Mouse (Mus musculus) kidney, adult 9 months (tissue): ENCODE results near the gene Sytl2.

Experiments
- DNase-seq: peaks from one replicate; pipeline ENCODE4 v3.0.0; 2022

Gene Sytl2

GRCm38 (mm10) chr7:90312151-90312883 is 10.3 kb downstream of the Sytl2 start:
- DNase-seq = peak; percentile 21

GRCm38 (mm10) chr7:90313421-90313820 is 11.4 kb downstream of the Sytl2 start:
- no peak for DNase-seq

- DNase-seq = no peak
Measured at GRCm38 (mm10) chr7:90316823-90317222, 14.8 kb downstream of the Sytl2 start.

GRCm38 (mm10) chr7:90319446-90319845 is 17.4 kb downstream of the Sytl2 start:
- DNase-seq = no peak

- no peak for DNase-seq
Measured at GRCm38 (mm10) chr7:90320124-90320523, 18.1 kb downstream of the Sytl2 start.

- no peak for DNase-seq
Measured at GRCm38 (mm10) chr7:90325166-90325565, 23.1 kb downstream of the Sytl2 start.

GRCm38 (mm10) chr7:90330200-90330599 is 28.1 kb downstream of the Sytl2 start:
- DNase-seq = no peak

- peak; percentile 24 for DNase-seq
Measured at GRCm38 (mm10) chr7:90332483-90333065, 30.5 kb downstream of the Sytl2 start.

- DNase-seq = no peak
Measured at GRCm38 (mm10) chr7:90334362-90334761, 32.3 kb downstream of the Sytl2 start.

GRCm38 (mm10) chr7:90334831-90335230 is 32.8 kb downstream of the Sytl2 start:
- no peak for DNase-seq

GRCm38 (mm10) chr7:90335755-90336194 is 33.7 kb downstream of the Sytl2 start:
- DNase-seq = peak; percentile 45

GRCm38 (mm10) chr7:90341212-90341957 is 39.3 kb downstream of the Sytl2 start:
- DNase-seq = peak; percentile 63

- DNase-seq = no peak
Measured at GRCm38 (mm10) chr7:90344903-90345302, 42.9 kb downstream of the Sytl2 start.

- peak; percentile 41 for DNase-seq
Measured at GRCm38 (mm10) chr7:90347779-90348437, 45.9 kb downstream of the Sytl2 start.

- DNase-seq = no peak
Measured at GRCm38 (mm10) chr7:90349014-90349413, 47.0 kb downstream of the Sytl2 start.

GRCm38 (mm10) chr7:90352183-90352582 is 50.1 kb downstream of the Sytl2 start:
- no peak for DNase-seq

GRCm38 (mm10) chr7:90353488-90354228 is 51.6 kb downstream of the Sytl2 start:
- no peak for DNase-seq

GRCm38 (mm10) chr7:90354229-90354604 is 52.2 kb downstream of the Sytl2 start:
- DNase-seq = no peak

- no peak for DNase-seq
Measured at GRCm38 (mm10) chr7:90355454-90355853, 53.4 kb downstream of the Sytl2 start.

- DNase-seq = no peak
Measured at GRCm38 (mm10) chr7:90355995-90356394, 53.9 kb downstream of the Sytl2 start.

- DNase-seq = no peak
Measured at GRCm38 (mm10) chr7:90362788-90363187, 60.7 kb downstream of the Sytl2 start.

- DNase-seq = peak; percentile 40
Measured at GRCm38 (mm10) chr7:90370071-90370851, 68.2 kb downstream of the Sytl2 start.
